Mouse (Mus musculus) bone marrow, adult 2 months (tissue): ENCODE data around the gene Fam71b. TPM values are rescaled to one million over a fixed set of nuclear protein-coding genes. Genes with fewer than 3 reads are reported as not detected.
A peak's percentile ranks its signal among the peaks of the same experiment; 100 is the strongest.

Experiments
- H3K27ac ChIP-seq: fragments of 200-500 bp; 2 replicates; pipeline ENCODE4 v1.5.1; 2012; ENCODE audit warnings: low read depth, mild to moderate bottlenecking, control low read depth, inconsistent platforms, low read length; ENCODE audit not compliant: control insufficient read depth, poor library complexity, insufficient read depth
- H3K4me1 ChIP-seq: fragments of 200-500 bp; 2 replicates; pipeline ENCODE4 v1.6.1; 2011; ENCODE audit warnings: low read length; ENCODE audit not compliant: control insufficient read depth, insufficient read depth
- H3K4me3 ChIP-seq: fragments of 200-500 bp; replicated peaks from 2 replicates; pipeline ENCODE3; 2011; ENCODE audit warnings: mild to moderate bottlenecking, low read depth, low read length, control low read depth; ENCODE audit not compliant: control insufficient read depth
- CTCF ChIP-seq: fragments of 200-500 bp; IDR thresholded peaks from 2 replicates; pipeline ENCODE4 v1.5.1; 2011; ENCODE audit warnings: low read length, control low read depth; ENCODE audit not compliant: control insufficient read depth, insufficient read depth
- POLR2A ChIP-seq: fragments of 200-500 bp; IDR thresholded peaks from 2 replicates; pipeline ENCODE4 v1.6.1; 2011; ENCODE audit warnings: low read depth, mild to moderate bottlenecking, control low read depth, low read length, borderline replicate concordance; ENCODE audit not compliant: control insufficient read depth
- WGBS: fragments of 180-500 bp; shearing (Covaris S2); methylation state at CpG from one replicate; pipeline ENCODE4 v1.1.7; 2018; 5-methylcytosine and 5-hydroxymethylcytosine counted together
- polyA plus RNA-seq: library from polyadenylated mRNA; stranded (reverse); fragments of >200 nt; gene quantifications from 2 replicates; pipeline ENCODE4 v1.2.4, GENCODE M21; 2011; ENCODE audit warnings: low replicate concordance; ENCODE audit not compliant: missing spikeins, insufficient read depth, insufficient read length

Gene Fam71b
- polyA plus RNA-seq, 1 experiment = not detected

DNA sequence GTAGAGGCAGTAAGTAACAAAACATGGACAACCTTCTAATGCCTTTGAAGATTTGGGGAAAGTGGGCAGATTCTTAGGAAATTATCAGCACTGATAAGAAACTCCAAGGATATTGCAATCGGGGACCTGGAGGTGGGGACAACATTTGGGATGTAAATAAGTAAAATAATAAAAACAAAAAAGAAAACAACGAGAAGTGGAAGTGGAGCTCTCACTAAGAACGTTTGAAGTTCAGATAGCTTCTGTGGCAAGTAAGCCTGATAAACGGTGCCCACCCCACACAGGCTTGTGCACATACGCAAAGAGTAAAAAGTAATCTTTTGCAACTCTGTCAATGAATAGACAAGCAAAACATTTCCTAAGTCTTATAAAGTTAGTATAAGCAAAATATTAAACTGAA, 47.6 kb downstream of the Fam71b start:
- Histone ChIP-seq H3K4me1 (peaks cover 2% of the 10 kb centered on the region; the same call in 1 of the 2 replicates), H3K27ac (no peak overlapping the region), H3K4me3 (no peak overlapping the region)
- no peak for TF ChIP-seq CTCF
- 63% methylated on average over 5 of the region's 5 CpGs for WGBS

DNA sequence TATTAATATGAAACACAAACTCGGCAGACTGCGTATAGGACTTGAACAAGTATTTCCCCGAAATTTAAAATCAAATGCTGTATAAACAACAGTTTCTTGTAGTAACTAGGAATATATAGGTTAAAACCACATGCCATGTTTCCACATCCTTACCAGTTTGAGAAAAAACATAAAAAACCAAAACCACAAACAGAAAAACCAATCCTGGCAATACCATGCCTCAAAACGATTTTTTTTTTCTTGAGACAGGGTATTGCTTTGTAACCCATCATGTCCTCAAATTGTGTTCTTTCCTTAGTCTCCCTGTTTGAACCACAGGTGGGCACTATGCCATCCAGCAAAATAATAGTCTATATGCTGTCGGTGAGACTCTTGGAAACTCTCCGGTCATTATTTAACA, 49.8 kb downstream of the Fam71b start:
- peaks cover 3% of the 10 kb centered on the region for H3K4me1 ChIP-seq
- H3K4me3 ChIP-seq = no peak overlapping the region
- H3K27ac ChIP-seq = no peak overlapping the region
- TF ChIP-seq POLR2A (no peak), CTCF (no peak)
- WGBS = 51% methylated on average over 6 of the region's 6 CpGs

DNA sequence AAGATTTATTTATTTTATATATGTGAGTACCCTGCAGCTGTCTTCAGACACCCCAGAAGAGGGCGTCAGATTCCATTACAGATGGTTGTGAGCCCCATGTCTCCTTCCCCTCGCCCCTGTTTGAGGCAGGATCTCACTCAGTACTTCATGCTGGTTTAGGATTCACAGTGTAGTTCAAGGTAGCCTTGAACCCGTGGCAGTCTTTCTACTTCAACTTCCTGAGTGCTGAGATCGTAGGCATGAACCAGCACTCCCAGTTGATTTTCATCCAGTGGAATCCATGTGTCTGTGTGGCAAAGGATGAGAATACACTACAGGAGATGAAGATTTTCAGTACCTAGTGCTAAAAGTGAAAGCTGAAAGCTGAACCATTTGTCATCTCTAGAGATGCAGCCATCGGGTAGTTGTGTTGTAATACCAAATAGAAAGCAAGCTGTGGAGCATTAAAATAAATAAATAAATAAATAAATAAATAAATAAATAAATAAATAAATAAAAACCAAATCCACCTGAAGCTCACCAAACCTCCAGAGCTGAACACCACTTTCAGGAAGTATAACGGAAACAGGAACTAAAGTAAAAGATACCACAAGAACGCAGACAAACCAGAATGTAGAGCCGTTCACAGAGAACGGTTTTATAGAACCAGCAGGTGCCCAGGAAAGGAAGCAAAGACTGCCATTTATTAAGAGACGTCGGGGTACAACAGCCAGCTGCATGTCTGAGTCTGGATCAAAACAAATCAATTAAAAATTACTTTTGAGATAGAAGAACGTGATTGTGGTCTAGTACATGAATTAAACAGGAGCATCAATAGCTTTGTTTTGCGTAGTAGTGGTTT, 51.5 kb downstream of the Fam71b start:
- Histone ChIP-seq H3K4me3 (peak overlapping the region; percentile 40), H3K4me1 (peaks cover 3% of the 10 kb centered on the region), H3K27ac (peak overlapping the region; percentile 26; the same call in 1 of the 2 replicates)
- WGBS = 4% methylated on average over 13 of the region's 13 CpGs
- TF ChIP-seq POLR2A = no peak
- 0 out of 2 replicates have a peak, but pooled peaks have one; percentile 2 for TF ChIP-seq CTCF

DNA sequence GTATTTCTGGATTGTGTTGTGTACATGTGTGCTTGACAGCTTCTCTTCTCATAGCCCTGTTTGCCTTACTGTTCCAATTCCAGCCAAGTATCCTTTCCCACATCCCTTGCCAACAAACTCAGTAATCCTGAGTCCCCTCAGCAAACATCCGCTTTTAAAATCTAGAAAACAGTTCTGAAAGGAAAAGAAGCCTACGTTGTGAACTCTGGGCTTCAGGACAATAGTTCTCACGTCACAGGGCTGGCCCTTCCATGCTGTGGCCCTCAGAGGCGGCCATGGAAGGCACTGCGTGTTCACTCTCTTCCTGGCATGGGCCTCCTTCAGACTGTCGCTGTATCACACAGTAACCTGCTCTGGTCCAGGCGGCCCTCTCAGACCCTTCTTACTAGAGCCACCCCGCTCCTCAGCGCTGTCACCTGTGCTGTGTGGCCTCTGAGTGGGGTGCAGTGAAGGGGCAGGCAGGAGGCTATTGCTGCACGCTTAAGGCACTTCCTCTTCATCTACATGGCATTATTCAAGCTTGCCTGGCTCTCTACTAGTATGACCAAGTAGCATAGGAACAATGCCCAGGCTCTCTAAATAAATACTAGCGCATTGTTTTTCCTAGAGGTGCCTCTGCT, 53.2 kb downstream of the Fam71b start:
- WGBS = 54% methylated on average over 11 of the region's 11 CpGs
- peaks cover 3% of the 10 kb centered on the region for H3K4me1 ChIP-seq

DNA sequence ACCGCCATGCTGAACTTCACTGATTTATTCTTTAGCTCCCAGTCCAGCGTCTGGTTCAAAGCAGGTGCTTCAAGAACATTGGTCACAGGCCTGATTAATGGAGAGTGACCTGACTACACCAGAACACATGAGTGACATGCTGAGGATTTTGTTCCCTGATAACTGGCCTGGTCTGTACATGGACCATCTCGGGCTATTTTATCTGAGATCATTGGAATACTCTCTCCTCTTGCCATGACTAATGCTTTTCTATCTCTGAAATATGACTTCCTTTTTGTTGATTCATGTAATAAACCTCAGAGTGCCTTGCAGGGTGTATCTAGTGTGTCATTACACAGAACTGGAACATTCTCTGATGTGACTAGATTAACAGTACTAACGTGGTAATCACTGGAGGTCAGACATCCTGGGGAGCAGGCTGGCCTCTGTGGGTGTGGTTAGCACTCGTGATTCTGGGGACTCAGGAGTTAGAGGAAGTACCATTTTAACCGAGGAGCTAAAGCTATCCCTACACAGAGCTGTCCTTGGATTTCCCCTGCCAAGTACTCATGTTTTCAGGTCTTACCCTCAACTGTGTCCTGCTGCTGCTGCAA, 58.2 kb downstream of the Fam71b start, which contains the start of gene Havcr2:
Gene Havcr2 (plus strand): TSS at position 483 of the 593 bp plus-strand sequence.
- TF ChIP-seq POLR2A (no peak), CTCF (no peak)
- Histone ChIP-seq H3K27ac (no peak within 1 kb of the TSS), H3K4me1 (no peaks in the 10 kb centered on the region), H3K4me3 (no peak within 1 kb of the TSS)
- WGBS = 33% methylated on average over 6 of the region's 6 CpGs

More for the DNA sequence above, 53.2 kb downstream of the Fam71b start:
- no peak overlapping the region for H3K4me3 ChIP-seq
- H3K27ac ChIP-seq = no peak overlapping the region
- no peak for TF ChIP-seq CTCF
- TF ChIP-seq POLR2A = no peak

Other genes with a start within 250 kb of the Fam71b start
- not detected in 2 replicates for gene Nipal4, start 230.1 kb upstream of the Fam71b start, polyA plus RNA-seq
- gene Fndc9, start 161.0 kb upstream of the Fam71b start, polyA plus RNA-seq = not detected in 2 replicates
- gene Cyfip2, start 83.7 kb upstream of the Fam71b start, polyA plus RNA-seq = 13.4 and 32.6 TPM in 2 replicates
- gene Itk, start 7.0 kb upstream of the Fam71b start, polyA plus RNA-seq = 0.68 and 4.4 TPM in 2 replicates
- 36.6 and 41.4 TPM in 2 replicates for gene Med7, start 40.4 kb downstream of the Fam71b start, polyA plus RNA-seq
- 1.3 and 1.4 TPM in 2 replicates for gene Havcr2, start 58.4 kb downstream of the Fam71b start, polyA plus RNA-seq
- gene Gm12169, start 127.7 kb downstream of the Fam71b start, polyA plus RNA-seq = not detected in 2 replicates
- not detected in 2 replicates for gene BC053393, start 175.0 kb downstream of the Fam71b start, polyA plus RNA-seq
- gene Dppa1, start 232.7 kb downstream of the Fam71b start, polyA plus RNA-seq = not detected in 2 replicates